Mouse (Mus musculus): Measurements from ENCODE around the gene Kdm6b.

- TF ChIP-seq CTCF (IDR thresholded peaks at IDR 0.05; ENCODE audit: low read depth, low read length) (no peak), POLR2A (IDR thresholded peaks at IDR 0.05; ENCODE audit: borderline replicate concordance, low read depth, low read length) (no peak)
Observed at GRCm38 (mm10) chr11:69366855-69367615, 46.4 kb downstream of the Kdm6b start.

All from bone marrow macrophage, adult 2 months (primary cell).